ENCODE assay signal across 13 mouse cellular contexts in the genomic region with DNA sequence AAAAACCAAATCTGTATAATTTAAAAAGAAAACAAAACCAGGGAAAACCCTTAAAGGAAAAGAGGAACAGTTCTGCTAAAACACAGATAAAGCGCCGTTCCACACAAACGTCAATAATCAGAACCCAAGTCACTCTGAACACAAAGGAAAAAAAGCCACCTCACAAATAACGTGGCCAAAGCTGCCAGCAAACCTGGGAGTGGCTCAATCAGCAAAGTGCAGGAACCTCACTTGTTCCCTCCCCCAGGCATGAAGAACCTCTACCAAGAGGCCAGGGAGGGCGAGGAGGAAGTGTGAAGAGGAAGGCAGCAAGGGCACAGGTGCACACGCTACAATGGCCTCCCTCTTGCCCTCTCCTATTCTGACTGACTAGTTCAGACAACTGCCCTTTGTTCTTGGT. TPM values are rescaled to one million over a fixed set of nuclear protein-coding genes. Genes with fewer than 3 reads are reported as not detected.
DNase-seq lines count a peak whose midpoint lies in the region; ATAC-seq lines count a peak whose summit lies in the region.
"Had no signal": no experiment of that assay in that cellular context is flagged by ENCODE, and none has a peak within 500 bp of the region (broad histone marks: within the 10 kb centered on the region; RNA-seq: fewer than 3 reads in every experiment).

No protein-coding gene starts in this region.

- 0 out of 2 replicates have a peak overlapping the region, but pooled peaks have one; percentile 0 for H3K27ac ChIP-seq in intestine, embryonic 15.5 days
- no peak overlapping the region for H3K27ac ChIP-seq in hindbrain, embryonic 11.5 days (ENCODE audit: low read depth, low read length)
- H3K27ac ChIP-seq: embryonic facial prominence, embryonic 12.5 days; hindbrain, embryonic 14.5 days; limb, embryonic 13.5 days had no signal

- peaks cover 4% of the 10 kb centered on the region for H3K4me1 ChIP-seq in intestine, embryonic 15.5 days (replicated peaks)
- no peaks in the 10 kb centered on the region for H3K4me1 ChIP-seq in hindbrain, embryonic 11.5 days (replicated peaks; ENCODE audit: control insufficient read depth, insufficient read depth, low read length)
- H3K4me1 ChIP-seq: embryonic facial prominence, embryonic 12.5 days; limb, embryonic 13.5 days had no signal

- no peak overlapping the region for H3K4me3 ChIP-seq in intestine, embryonic 15.5 days (replicated peaks)
- no peak overlapping the region for H3K4me3 ChIP-seq in hindbrain, embryonic 11.5 days (ENCODE audit: low read depth, low read length)
- H3K4me3 ChIP-seq: embryonic facial prominence, embryonic 12.5 days; limb, embryonic 13.5 days had no signal

- H3K9ac ChIP-seq in intestine, embryonic 15.5 days: no peak overlapping the region
- no peak overlapping the region for H3K9ac ChIP-seq in hindbrain, embryonic 11.5 days (ENCODE audit: low read depth, low read length)
- H3K9ac ChIP-seq: embryonic facial prominence, embryonic 12.5 days; hindbrain, embryonic 14.5 days; limb, embryonic 13.5 days had no signal

- peak; percentile 68 for ATAC-seq in intestine, embryonic 15.5 days
- ATAC-seq in hindbrain, embryonic 11.5 days (ENCODE audit: low FRiP score): no peak
- ATAC-seq in activated CD4-positive, CD25-positive, alpha-beta regulatory T cell, adult 4 months: no peak
- ATAC-seq: midbrain, embryonic 16.5 days; Patski had no signal

- H3K36me3 ChIP-seq in intestine, embryonic 15.5 days: peaks cover 14% of the 10 kb centered on the region; the same call in 1 of the 2 replicates
- peaks cover 2% of the 10 kb centered on the region; the same call in 1 of the 2 replicates for H3K36me3 ChIP-seq in hindbrain, embryonic 11.5 days (ENCODE audit: control insufficient read depth, insufficient read depth, low read length)

- no peak overlapping the region for H3K4me2 ChIP-seq in intestine, embryonic 15.5 days (replicated peaks)
- H3K4me2 ChIP-seq in hindbrain, embryonic 11.5 days (replicated peaks; ENCODE audit: low read depth, low read length): no peak overlapping the region
- H3K4me2 ChIP-seq: embryonic facial prominence, embryonic 12.5 days; hindbrain, embryonic 14.5 days; limb, embryonic 13.5 days had no signal

- H3K9me3 ChIP-seq in intestine, embryonic 15.5 days: no peaks in the 10 kb centered on the region
- no peaks in the 10 kb centered on the region for H3K9me3 ChIP-seq in hindbrain, embryonic 11.5 days (ENCODE audit: control insufficient read depth, low read length)
- H3K9me3 ChIP-seq: embryonic facial prominence, embryonic 12.5 days; limb, embryonic 13.5 days had no signal

- 68% methylated on average over 6 of the region's 6 CpGs for WGBS in intestine, embryonic 15.5 days
- WGBS in hindbrain, embryonic 11.5 days: 89% methylated on average over 6 of the region's 6 CpGs

- no peaks in the 10 kb centered on the region for H3K27me3 ChIP-seq in intestine, embryonic 15.5 days (replicated peaks)
- H3K27me3 ChIP-seq in hindbrain, embryonic 11.5 days (ENCODE audit: control insufficient read depth, insufficient read depth, low read length): no peaks in the 10 kb centered on the region
- H3K27me3 ChIP-seq: embryonic facial prominence, embryonic 12.5 days; limb, embryonic 13.5 days; Patski had no signal

- peak; percentile 10 for DNase-seq in ZHBTc4 (ENCODE audit: low read depth, low spot score)
- DNase-seq in lung, postnatal 14 days: peak; percentile 10
- peak; percentile 27 for DNase-seq in thymus, postnatal 0 days (ENCODE audit: low spot score)
- DNase-seq in hindbrain, embryonic 11.5 days (ENCODE audit: low spot score): no peak
- no peak for DNase-seq in layer of hippocampus, postnatal 36 days
- DNase-seq: kidney, postnatal 25 days had no signal

RNA-seq across cellular contexts. Expression of a gene that starts 26.4 kb away (rescaled TPM):
- 135 and 146 TPM in 2 replicates for polyA plus RNA-seq in intestine, embryonic 15.5 days (2015; fragmentation: Nextera tagmentation; extraction: Ambion mirVana)
- 0.29 and 0.30 TPM in 2 replicates for polyA plus RNA-seq in thymus, postnatal 0 days (2015; fragmentation: Nextera tagmentation; extraction: Ambion mirVana)
- 0.11 and 0.13 TPM in 2 replicates for polyA plus RNA-seq in hindbrain, embryonic 11.5 days (2014; fragmentation: Nextera tagmentation; extraction: Ambion mirVana)
- under 1 TPM; 0.10 to 0.33 TPM for total RNA-seq in layer of hippocampus, postnatal 36 days (2021)
- polyA plus RNA-seq in activated CD4-positive, CD25-positive, alpha-beta regulatory T cell, adult 4 months (2017; shearing (Covaris generic)): under 1 TPM in 1 of 2 experiments, not detected in 1; 0.13 TPM

RNA-seq across cellular contexts. Expression of a gene that starts 44.3 kb away (rescaled TPM):
- polyA plus RNA-seq in intestine, embryonic 15.5 days (2015; fragmentation: Nextera tagmentation; extraction: Ambion mirVana): 75.4 and 78.7 TPM in 2 replicates
- 55.5 and 56.1 TPM in 2 replicates for polyA plus RNA-seq in thymus, postnatal 0 days (2015; fragmentation: Nextera tagmentation; extraction: Ambion mirVana)
- polyA plus RNA-seq in hindbrain, embryonic 11.5 days (2014; fragmentation: Nextera tagmentation; extraction: Ambion mirVana): 36.3 and 42.0 TPM in 2 replicates
- total RNA-seq in layer of hippocampus, postnatal 36 days (2021): 10 to 100 TPM; 25.9 to 28.4 TPM
- 10 to 100 TPM; 29.9 to 31.9 TPM for polyA plus RNA-seq in activated CD4-positive, CD25-positive, alpha-beta regulatory T cell, adult 4 months (2017; shearing (Covaris generic))

Comparison
In these comparisons a context has a peak if more than half of its experiments do, and no peak if none do; other contexts are left out.
1. DNase-seq: peak in ZHBTc4 (single experiment), lung, postnatal 14 days (single experiment) and thymus, postnatal 0 days (single experiment); none in hindbrain, embryonic 11.5 days (single experiment) and layer of hippocampus, postnatal 36 days (0 of 2).
2. RNA of a gene that starts 26.4 kb away (polyA plus RNA-seq): 135 to 146 TPM in intestine, embryonic 15.5 days; 0.29 to 0.30 TPM in thymus, postnatal 0 days, 0.13 TPM in activated CD4-positive, CD25-positive, alpha-beta regulatory T cell, adult 4 months and 0.11 to 0.13 TPM in hindbrain, embryonic 11.5 days; every median in the first group is over 100 times any median in the second.